Mouse (Mus musculus) adrenal gland, adult 2 months (tissue): Measurements from ENCODE around the gene Kcnk5. TPM values are rescaled to one million over a fixed set of nuclear protein-coding genes. Genes with fewer than 3 reads are reported as not detected.
A peak's percentile ranks its signal among the peaks of the same experiment; 100 is the strongest.

Source experiments
- DNase-seq: peaks from one replicate; pipeline ENCODE4 v3.0.0; 2021
- polyA plus RNA-seq: library from polyadenylated mRNA; depleted of rRNA; stranded (reverse); fragments of >200 nt; gene quantifications from 2 replicates; pipeline ENCODE4 v1.2.3, GENCODE M21; 2012
- total RNA-seq, 2 experiments: library from RNA; stranded (reverse); gene quantifications; 2 replicates each; pipeline ENCODE4 v1.2.3; 2021

Gene Kcnk5
- total and polyA plus RNA-seq, 3 experiments, result 8.6 to 9.8 (median 9.5) TPM

DNA sequence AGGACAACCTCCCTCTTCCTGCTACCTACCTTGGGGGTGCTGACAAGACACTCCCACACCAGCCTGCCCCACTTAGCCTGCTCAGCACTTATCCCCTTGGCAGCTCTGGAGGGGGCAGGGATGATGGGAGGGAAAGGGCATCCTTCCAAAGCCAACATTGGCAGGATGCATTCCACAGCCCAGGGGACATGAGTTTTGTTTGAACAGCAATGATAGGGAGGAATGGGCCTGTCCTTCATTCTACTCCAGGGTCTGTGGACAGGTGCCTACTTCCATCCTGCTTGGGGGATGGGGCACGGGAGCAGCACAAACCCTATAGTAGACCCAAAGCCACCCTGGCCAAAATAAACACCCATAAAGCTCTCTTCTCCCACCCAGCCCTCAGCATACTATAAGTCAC lies 16.2 kb downstream of the Kcnk5 start:
- peak; percentile 46 for DNase-seq

- DNase-seq, result no peak
Observed at GRCm38 (mm10) chr14:20164438-20164837, 17.2 kb downstream of the Kcnk5 start.

GRCm38 (mm10) chr14:20162686-20163085 lies 18.9 kb downstream of the Kcnk5 start:
- DNase-seq, result peak; percentile 25

- DNase-seq, result no peak
Observed at GRCm38 (mm10) chr14:20158727-20159681, 22.6 kb downstream of the Kcnk5 start.

GRCm38 (mm10) chr14:20157595-20157994 lies 24.0 kb downstream of the Kcnk5 start:
- DNase-seq, result no peak

DNA sequence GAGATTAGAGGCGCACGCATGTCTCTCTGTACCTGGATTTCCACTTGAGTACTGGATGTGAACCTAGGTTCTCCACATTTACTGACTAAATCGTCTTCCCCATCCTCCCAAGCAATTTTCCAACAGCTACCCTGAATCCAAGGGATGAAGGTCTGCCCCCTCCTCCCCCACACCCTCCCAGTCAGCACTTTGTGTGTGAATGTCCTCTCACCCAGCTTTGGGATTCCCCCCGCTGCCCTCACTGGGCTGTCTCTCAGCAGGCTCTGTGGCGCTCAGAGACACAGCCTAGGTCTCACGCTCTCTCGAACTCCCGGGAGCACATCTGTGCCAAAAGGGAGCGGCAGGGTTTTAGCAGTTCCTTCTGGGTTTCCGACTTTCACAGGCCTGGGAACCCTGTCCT lies 25.9 kb downstream of the Kcnk5 start:
- DNase-seq, result no peak

DNA sequence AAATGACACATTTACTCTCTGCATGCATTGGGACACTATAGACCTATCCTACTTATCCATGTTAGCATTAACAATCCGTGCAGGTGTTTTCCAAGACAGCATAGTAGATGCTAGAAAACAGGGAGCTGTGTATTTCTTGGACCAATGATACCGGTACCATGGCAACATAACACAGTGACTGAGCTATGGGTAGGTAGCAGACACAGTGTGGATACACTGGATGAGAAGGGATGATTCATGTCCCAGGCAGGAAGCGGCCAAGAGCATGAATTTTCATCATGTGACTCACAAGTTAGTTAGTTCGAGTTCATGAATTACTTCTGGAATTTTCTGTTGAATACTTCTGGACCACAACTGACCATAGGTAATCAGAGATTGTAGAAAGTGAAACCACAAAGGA lies 26.7 kb downstream of the Kcnk5 start:
- DNase-seq, result peak; percentile 42

- DNase-seq, result peak; percentile 25
Observed at GRCm38 (mm10) chr14:20154245-20154644, 27.4 kb downstream of the Kcnk5 start.

GRCm38 (mm10) chr14:20149127-20150080 lies 32.2 kb downstream of the Kcnk5 start:
- no peak for DNase-seq

- no peak for DNase-seq
Observed at GRCm38 (mm10) chr14:20148514-20148913, 33.1 kb downstream of the Kcnk5 start.

DNA sequence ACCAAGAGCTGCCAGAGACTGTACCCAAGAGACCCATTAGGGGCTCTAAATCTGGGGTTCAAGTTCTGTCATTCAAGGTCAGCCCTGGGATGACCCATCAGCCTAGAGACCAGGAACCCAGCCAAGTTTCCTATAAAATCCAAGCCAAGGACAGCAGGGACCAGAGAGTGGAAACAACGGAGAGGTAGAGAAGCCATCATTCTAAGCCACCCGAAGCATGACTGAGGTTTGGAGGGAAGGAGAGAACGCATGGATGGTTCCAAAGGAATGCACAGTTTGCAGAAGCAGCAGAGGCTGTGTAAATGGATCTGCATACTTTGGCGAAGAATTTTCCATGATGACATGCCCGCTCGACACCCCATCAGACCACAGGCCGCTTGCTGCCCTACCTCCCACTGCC lies 33.8 kb downstream of the Kcnk5 start:
- peak; percentile 32 for DNase-seq

- no peak for DNase-seq
Observed at GRCm38 (mm10) chr14:20144093-20144492, 37.5 kb downstream of the Kcnk5 start.

DNA sequence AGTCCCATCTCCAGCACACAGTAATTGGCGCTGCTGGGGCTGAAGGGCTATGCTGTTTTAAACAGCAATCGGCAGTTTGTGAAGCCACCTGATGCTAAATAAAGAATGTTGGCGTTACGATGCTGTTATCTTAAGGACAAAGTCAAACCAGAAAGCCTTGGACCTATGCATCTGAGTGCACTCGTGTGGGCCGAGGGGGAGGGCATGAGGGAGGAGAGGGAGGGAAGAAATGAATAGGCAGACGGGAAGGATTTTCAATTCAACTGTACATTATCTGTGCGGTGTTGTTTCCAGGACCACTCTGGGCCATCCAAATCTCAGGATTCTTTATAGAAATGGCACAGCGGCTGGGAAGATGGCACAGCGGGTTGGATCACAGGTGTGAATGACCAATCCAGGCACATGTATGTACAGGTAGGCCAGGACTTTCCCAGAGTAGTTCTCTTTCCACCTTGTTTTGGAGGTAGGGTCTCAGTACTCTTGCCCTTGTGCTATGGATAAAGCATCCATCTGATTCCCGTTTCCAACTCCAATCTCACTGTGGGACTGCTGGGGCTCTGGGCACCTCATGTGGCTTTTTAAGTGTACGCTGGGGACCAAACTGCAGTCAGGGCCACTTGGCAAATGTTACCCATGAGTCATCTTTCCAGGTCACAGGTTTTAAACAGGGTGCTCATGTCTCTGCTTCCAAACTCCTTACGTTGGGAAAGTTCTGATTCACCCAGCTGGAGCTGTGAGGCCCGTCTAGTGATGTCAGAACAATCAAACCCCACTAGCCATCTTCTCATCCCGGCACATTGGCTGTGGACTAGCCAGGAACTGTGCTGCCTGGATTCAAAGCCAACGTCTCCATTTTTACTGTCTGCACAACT lies 42.9 kb downstream of the Kcnk5 start, which contains the start of gene Saysd1:
TSS of gene Saysd1 (minus strand) at position 51 of the 872 bp plus-strand sequence.
- DNase-seq, result peak; percentile 58

DNA sequence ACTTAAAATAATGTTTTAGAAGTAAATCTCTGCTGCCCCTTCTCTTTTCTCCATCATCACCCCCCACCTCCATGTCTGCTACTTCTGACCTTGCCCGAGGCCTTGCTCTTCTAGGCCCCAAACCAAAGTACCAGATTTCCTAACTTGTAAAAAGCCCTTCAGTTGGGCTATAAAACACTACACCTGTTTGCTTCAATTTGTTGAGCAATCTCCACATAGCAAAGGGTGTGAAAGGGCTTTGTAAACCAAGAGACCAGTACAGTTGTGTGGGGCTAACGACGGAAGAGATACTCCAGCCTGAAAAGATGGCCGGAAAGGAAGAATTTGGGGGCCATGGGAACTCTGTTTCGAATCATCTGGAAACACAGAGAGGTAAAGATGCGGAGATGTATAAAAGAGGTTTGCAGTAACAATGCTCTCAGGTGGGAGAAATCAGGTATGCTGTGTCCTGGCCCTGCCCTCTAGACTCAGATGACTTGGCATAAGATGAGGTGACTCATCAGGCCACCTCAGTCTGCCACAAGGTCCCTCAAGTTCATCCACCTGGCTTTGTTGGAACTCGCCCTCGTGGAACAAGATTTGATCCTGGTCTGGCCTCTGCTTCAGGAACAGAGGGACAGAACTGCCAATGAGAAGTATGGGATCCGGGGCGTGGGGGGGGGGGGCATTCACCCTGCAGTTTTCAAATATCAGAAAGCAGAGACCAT lies 46.5 kb downstream of the Kcnk5 start:
- no peak for DNase-seq

- no peak for DNase-seq
Observed at GRCm38 (mm10) chr14:20128162-20128561, 53.4 kb downstream of the Kcnk5 start.

- no peak for DNase-seq
Observed at GRCm38 (mm10) chr14:20127406-20128087, 54.1 kb downstream of the Kcnk5 start.

DNA sequence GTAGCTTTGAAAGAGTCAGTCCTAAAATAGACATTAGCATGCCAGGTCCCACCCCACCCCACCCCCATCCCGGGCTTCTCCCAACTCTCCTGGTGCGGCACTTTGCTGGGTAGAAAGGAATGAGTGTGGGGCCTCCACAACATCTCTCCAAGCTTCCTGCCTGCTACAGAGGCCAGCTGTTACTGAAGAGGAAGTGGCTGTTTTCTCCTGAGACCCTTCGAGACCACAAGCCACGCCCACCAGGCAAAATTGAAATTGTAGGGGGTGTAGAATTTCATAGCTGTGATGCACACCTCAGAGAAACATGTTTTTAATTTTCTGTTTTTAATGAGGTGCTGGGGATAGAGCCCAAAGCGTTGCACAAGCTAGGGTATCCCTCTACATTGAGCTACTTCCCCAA lies 60.7 kb downstream of the Kcnk5 start:
- no peak for DNase-seq

DNA sequence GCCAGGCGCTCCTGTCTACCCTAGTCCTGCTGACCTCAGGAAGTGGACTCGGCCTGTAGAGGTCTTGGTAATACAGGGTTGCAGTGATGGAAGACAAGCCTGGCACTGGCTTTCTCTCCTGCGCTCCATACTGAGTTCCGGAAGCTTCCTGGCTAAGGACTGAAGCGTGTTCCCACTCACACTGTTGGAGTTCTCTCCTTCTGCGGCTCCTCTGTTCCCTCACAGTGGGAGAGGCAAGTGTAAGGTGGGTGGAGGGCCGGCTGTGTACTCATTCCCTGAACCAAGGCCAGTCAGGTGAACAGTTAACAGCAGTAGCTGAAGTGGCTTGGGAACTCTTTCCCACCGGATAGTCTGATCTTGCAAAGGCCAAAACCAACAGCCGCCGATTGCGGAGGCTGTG lies 61.6 kb downstream of the Kcnk5 start:
- DNase-seq, result no peak

DNA sequence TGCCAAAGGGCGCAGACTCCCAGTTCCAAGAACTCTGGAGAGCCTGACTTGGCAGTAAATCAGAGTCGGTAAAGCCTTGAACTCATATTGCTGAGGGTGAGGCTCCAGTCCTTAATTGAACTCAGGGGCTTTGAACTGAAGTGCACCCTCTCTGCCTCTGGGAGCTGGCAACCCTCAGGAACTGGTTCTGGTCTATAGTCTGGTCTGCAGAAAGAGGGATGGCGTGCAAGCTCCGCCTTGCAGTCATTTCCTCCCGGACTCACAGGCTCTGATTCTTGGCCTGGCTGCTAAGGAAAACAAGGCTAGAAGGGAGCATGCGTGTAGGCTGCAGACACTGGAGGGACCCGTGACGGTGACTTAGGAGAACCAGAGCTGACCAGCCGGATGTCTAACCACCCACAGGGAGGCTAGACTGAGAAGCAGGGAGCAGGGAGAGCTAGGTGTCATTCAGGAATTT lies 65.4 kb downstream of the Kcnk5 start:
- peak; percentile 63 for DNase-seq

DNA sequence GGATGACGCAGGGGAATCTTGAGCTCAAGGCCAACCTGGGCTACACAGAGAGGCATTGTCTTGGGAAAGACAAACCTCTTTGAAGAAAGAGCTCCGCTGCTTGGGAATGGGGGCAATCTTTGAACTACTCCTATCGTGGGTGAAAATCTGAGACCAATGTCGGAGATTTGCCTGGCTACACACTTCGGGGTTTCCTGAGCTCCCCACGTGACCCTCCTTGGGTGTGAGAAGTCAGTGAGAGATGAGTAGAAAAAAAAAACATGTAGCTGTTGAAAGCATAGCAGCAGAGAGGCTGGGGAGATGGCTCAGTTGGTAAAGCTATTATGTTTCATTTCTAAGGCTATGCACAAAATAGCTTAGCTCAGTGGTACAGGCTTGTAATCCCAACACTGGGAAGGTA lies 66.7 kb downstream of the Kcnk5 start:
- peak; percentile 23 for DNase-seq
